ENCODE assay signal across 25 mouse cellular contexts in genomic region chr3:130682183-130682582, GRCm38 (mm10). TPM values are rescaled to one million over a fixed set of nuclear protein-coding genes. Genes with fewer than 3 reads are reported as not detected.
DNase-seq lines count a peak whose midpoint lies in the region; ATAC-seq and TF ChIP-seq lines count a peak whose summit lies in the region.
"Had no signal": no experiment of that assay in that cellular context is flagged by ENCODE, and none has a peak within 500 bp of the region (broad histone marks: within the 10 kb centered on the region; RNA-seq: fewer than 3 reads in every experiment).

No protein-coding gene starts in this region.

- intact Hi-C loops in gastrocnemius, postnatal 14 days (cut with DNase I; ENCODE audit: low total_unique reads), result no loop called here
- intact Hi-C loops in gastrocnemius, postnatal 36 days (cut with DNase I), result no loop called here

- no peak overlapping the region for H3K4me2 ChIP-seq in embryonic facial prominence, embryonic 14.5 days (ENCODE audit: low read depth, low read length)
- H3K4me2 ChIP-seq in hindbrain, postnatal 0 days (ENCODE audit: low read depth, low read length), result no peak overlapping the region
- H3K4me2 ChIP-seq in hindbrain, embryonic 14.5 days (replicated peaks), result no peak overlapping the region
- no peak overlapping the region for H3K4me2 ChIP-seq in midbrain, embryonic 16.5 days (ENCODE audit: low read length)
- H3K4me2 ChIP-seq: embryonic facial prominence, embryonic 13.5 days; heart, embryonic 11.5 days; heart, embryonic 15.5 days; intestine, embryonic 15.5 days had no signal

- H3K36me3 ChIP-seq in embryonic facial prominence, embryonic 14.5 days (ENCODE audit: control insufficient read depth, insufficient read depth, low read length), result no peaks in the 10 kb centered on the region
- no peaks in the 10 kb centered on the region for H3K36me3 ChIP-seq in embryonic facial prominence, embryonic 10.5 days (replicated peaks)
- H3K36me3 ChIP-seq in hindbrain, postnatal 0 days (ENCODE audit: insufficient read depth, low read length), result no peaks in the 10 kb centered on the region
- H3K36me3 ChIP-seq in hindbrain, embryonic 14.5 days (replicated peaks; ENCODE audit: control insufficient read depth, insufficient read depth), result no peaks in the 10 kb centered on the region
- no peaks in the 10 kb centered on the region for H3K36me3 ChIP-seq in midbrain, embryonic 16.5 days (ENCODE audit: control insufficient read depth, insufficient read depth, low read length)
- H3K36me3 ChIP-seq: embryonic facial prominence, embryonic 13.5 days; forebrain, embryonic 10.5 days; G1E; heart, embryonic 15.5 days; hindbrain, embryonic 10.5 days; intestine, embryonic 15.5 days had no signal

- H3K4me1 ChIP-seq in embryonic facial prominence, embryonic 14.5 days (ENCODE audit: control insufficient read depth, insufficient read depth, low read length), result no peaks in the 10 kb centered on the region
- H3K4me1 ChIP-seq in embryonic facial prominence, embryonic 10.5 days, result peaks cover 10% of the 10 kb centered on the region; the same call in 1 of the 2 replicates
- H3K4me1 ChIP-seq in hindbrain, postnatal 0 days (ENCODE audit: insufficient read depth, low read length), result no peaks in the 10 kb centered on the region
- no peaks in the 10 kb centered on the region for H3K4me1 ChIP-seq in hindbrain, embryonic 14.5 days (replicated peaks; ENCODE audit: control insufficient read depth, insufficient read depth, low read length)
- H3K4me1 ChIP-seq in midbrain, embryonic 16.5 days (ENCODE audit: control insufficient read depth, insufficient read depth, low read length), result no peaks in the 10 kb centered on the region
- H3K4me1 ChIP-seq: embryonic facial prominence, embryonic 13.5 days; heart, embryonic 15.5 days; intestine, embryonic 15.5 days had no signal

- no peak overlapping the region for H3K27ac ChIP-seq in embryonic facial prominence, embryonic 14.5 days (replicated peaks; ENCODE audit: low read depth, low read length)
- no peak overlapping the region for H3K27ac ChIP-seq in embryonic facial prominence, embryonic 10.5 days (replicated peaks)
- H3K27ac ChIP-seq in hindbrain, postnatal 0 days, result no peak overlapping the region
- H3K27ac ChIP-seq in hindbrain, embryonic 14.5 days, result no peak overlapping the region
- no peak overlapping the region for H3K27ac ChIP-seq in midbrain, embryonic 16.5 days (ENCODE audit: low read length)
- H3K27ac ChIP-seq: embryonic facial prominence, embryonic 13.5 days; forebrain, embryonic 10.5 days; gastrocnemius, adult 2 months; heart, embryonic 15.5 days; hindbrain, embryonic 10.5 days; intestine, embryonic 15.5 days had no signal

- ATAC-seq in embryonic facial prominence, embryonic 14.5 days (ENCODE audit: low read depth), result no peak
- ATAC-seq in hindbrain, postnatal 0 days, result peak; percentile 79; the same call in 1 of the 2 replicates
- no peak for ATAC-seq in hindbrain, embryonic 14.5 days (ENCODE audit: low FRiP score)
- ATAC-seq in midbrain, embryonic 16.5 days, result no peak
- ATAC-seq: CD4-positive, CD25-positive, alpha-beta regulatory T cell, adult 4 months; forebrain, embryonic 14.5 days; intestine, embryonic 15.5 days had no signal

- no peak overlapping the region for H3K4me3 ChIP-seq in embryonic facial prominence, embryonic 14.5 days (ENCODE audit: low read depth, low read length)
- H3K4me3 ChIP-seq in embryonic facial prominence, embryonic 10.5 days, result no peak overlapping the region
- H3K4me3 ChIP-seq in hindbrain, postnatal 0 days (ENCODE audit: low read length), result no peak overlapping the region
- H3K4me3 ChIP-seq in hindbrain, embryonic 14.5 days (replicated peaks; ENCODE audit: low read length), result no peak overlapping the region
- no peak overlapping the region for H3K4me3 ChIP-seq in midbrain, embryonic 16.5 days (ENCODE audit: low read depth, low read length)
- H3K4me3 ChIP-seq: embryonic facial prominence, embryonic 13.5 days; erythroblast, embryonic 14.5 days; forebrain, embryonic 10.5 days; gastrocnemius, adult 2 months; heart, embryonic 15.5 days; hindbrain, embryonic 10.5 days; intestine, embryonic 15.5 days had no signal

- DNase-seq in embryonic facial prominence, embryonic 14.5 days (ENCODE audit: low spot score), result peak; percentile 22
- no peak for DNase-seq in embryonic facial prominence, embryonic 10.5 days (ENCODE audit: low spot score)
- peak; percentile 25 for DNase-seq in gastrocnemius, postnatal 14 days
- DNase-seq in gastrocnemius, postnatal 36 days, result no peak
- no peak for DNase-seq in hindbrain, postnatal 0 days (ENCODE audit: low spot score)
- DNase-seq in hindbrain, embryonic 14.5 days (ENCODE audit: low spot score), result no peak
- DNase-seq: adrenal gland, adult 8-10 months; B cell, adult 2 months; cerebellum, adult 11-12 months; cerebellum, adult 9-10 months; cerebellum, postnatal 25 days; gastrocnemius, adult 2 months; heart, postnatal 14 days; kidney, adult 18-20 months had no signal

- no peak for TF ChIP-seq CTCF in hindbrain, postnatal 0 days (IDR thresholded peaks at IDR 0.05; ENCODE audit: low read depth)

- WGBS in embryonic facial prominence, embryonic 14.5 days, result 68% methylated on average over 9 of the region's 9 CpGs
- 87% methylated on average over 9 of the region's 9 CpGs for WGBS in embryonic facial prominence, embryonic 10.5 days
- WGBS in hindbrain, postnatal 0 days, result 72% methylated on average over 9 of the region's 9 CpGs
- whole genome bisulfite sequencing in hindbrain, embryonic 14.5 days, result 87% methylated on average over 9 of the region's 9 CpGs
- 88% methylated on average over 9 of the region's 9 CpGs for WGBS in midbrain, embryonic 16.5 days

- no peaks in the 10 kb centered on the region for H3K27me3 ChIP-seq in embryonic facial prominence, embryonic 14.5 days (replicated peaks; ENCODE audit: control insufficient read depth, insufficient read depth, low read length)
- H3K27me3 ChIP-seq in embryonic facial prominence, embryonic 10.5 days (replicated peaks; ENCODE audit: low read depth, poor library complexity, severe bottlenecking), result no peaks in the 10 kb centered on the region
- no peaks in the 10 kb centered on the region for H3K27me3 ChIP-seq in hindbrain, postnatal 0 days (ENCODE audit: insufficient read depth, low read length)
- no peaks in the 10 kb centered on the region for H3K27me3 ChIP-seq in hindbrain, embryonic 14.5 days (ENCODE audit: control insufficient read depth, insufficient read depth, low read length)
- no peaks in the 10 kb centered on the region for H3K27me3 ChIP-seq in midbrain, embryonic 16.5 days (ENCODE audit: control insufficient read depth, insufficient read depth, low read depth, low read length)
- H3K27me3 ChIP-seq: embryonic facial prominence, embryonic 13.5 days; heart, embryonic 15.5 days; intestine, embryonic 15.5 days had no signal

- H3K9me3 ChIP-seq in embryonic facial prominence, embryonic 14.5 days (ENCODE audit: control insufficient read depth, low read length), result no peaks in the 10 kb centered on the region
- no peaks in the 10 kb centered on the region for H3K9me3 ChIP-seq in embryonic facial prominence, embryonic 10.5 days
- H3K9me3 ChIP-seq in hindbrain, postnatal 0 days (ENCODE audit: low read length), result no peaks in the 10 kb centered on the region
- H3K9me3 ChIP-seq in hindbrain, embryonic 14.5 days (ENCODE audit: control insufficient read depth, low read length), result no peaks in the 10 kb centered on the region
- no peaks in the 10 kb centered on the region for H3K9me3 ChIP-seq in midbrain, embryonic 16.5 days (replicated peaks; ENCODE audit: control insufficient read depth, low read length, poor library complexity, severe bottlenecking)
- H3K9me3 ChIP-seq: embryonic facial prominence, embryonic 13.5 days; forebrain, embryonic 10.5 days; G1E; heart, embryonic 15.5 days; hindbrain, embryonic 10.5 days; intestine, embryonic 15.5 days had no signal

- no peak overlapping the region for H3K9ac ChIP-seq in embryonic facial prominence, embryonic 14.5 days (ENCODE audit: low read depth, low read length)
- H3K9ac ChIP-seq in hindbrain, postnatal 0 days (replicated peaks; ENCODE audit: low read length), result no peak overlapping the region
- H3K9ac ChIP-seq in hindbrain, embryonic 14.5 days, result no peak overlapping the region
- H3K9ac ChIP-seq in midbrain, embryonic 16.5 days (ENCODE audit: low read depth, low read length), result no peak overlapping the region
- H3K9ac ChIP-seq: embryonic facial prominence, embryonic 13.5 days; heart, embryonic 15.5 days; intestine, embryonic 15.5 days had no signal

RNA-seq across cellular contexts. Expression of gene Ostc, which starts 27.1 kb away (rescaled TPM):
- 454 and 459 TPM in 2 replicates for polyA plus RNA-seq in embryonic facial prominence, embryonic 14.5 days (2014; fragmentation: Nextera tagmentation; extraction: Ambion mirVana)
- 314 TPM in 2 replicates for polyA plus RNA-seq in embryonic facial prominence, embryonic 10.5 days (2016; fragmentation: Nextera tagmentation; extraction: Ambion mirVana)
- total RNA-seq in gastrocnemius, postnatal 14 days (2021), result 10 to 100 TPM; 40.6 to 54.5 TPM
- 10 to 100 TPM; 28.9 to 33.4 TPM for total RNA-seq in gastrocnemius, postnatal 36 days (2021)
- 96.4 and 102 TPM in 2 replicates for total RNA-seq in hindbrain, postnatal 0 days (2014; rRNA removed)
- polyA plus RNA-seq in hindbrain, postnatal 0 days (2015; fragmentation: Nextera tagmentation; extraction: Ambion mirVana), result 182 and 185 TPM in 2 replicates
- polyA plus RNA-seq in hindbrain, embryonic 14.5 days (2014; fragmentation: Nextera tagmentation; extraction: Ambion mirVana), result 221 and 231 TPM in 2 replicates
- 192 and 200 TPM in 2 replicates for polyA plus RNA-seq in midbrain, embryonic 16.5 days (2015; fragmentation: Nextera tagmentation; extraction: Ambion mirVana)

RNA-seq across cellular contexts. Expression of gene Rpl34, which starts 48.0 kb away (rescaled TPM):
- polyA plus RNA-seq in embryonic facial prominence, embryonic 14.5 days (2014; fragmentation: Nextera tagmentation; extraction: Ambion mirVana), result 1,104 and 1,207 TPM in 2 replicates
- 961 and 964 TPM in 2 replicates for polyA plus RNA-seq in embryonic facial prominence, embryonic 10.5 days (2016; fragmentation: Nextera tagmentation; extraction: Ambion mirVana)
- 100 to 1,000 TPM; 465 to 522 TPM for total RNA-seq in gastrocnemius, postnatal 14 days (2021)
- total RNA-seq in gastrocnemius, postnatal 36 days (2021), result 100 to 1,000 TPM; 274 to 330 TPM
- total RNA-seq in hindbrain, postnatal 0 days (2014; rRNA removed), result 572 and 622 TPM in 2 replicates
- 543 and 545 TPM in 2 replicates for polyA plus RNA-seq in hindbrain, postnatal 0 days (2015; fragmentation: Nextera tagmentation; extraction: Ambion mirVana)
- polyA plus RNA-seq in hindbrain, embryonic 14.5 days (2014; fragmentation: Nextera tagmentation; extraction: Ambion mirVana), result 544 and 662 TPM in 2 replicates
- polyA plus RNA-seq in midbrain, embryonic 16.5 days (2015; fragmentation: Nextera tagmentation; extraction: Ambion mirVana), result 459 and 464 TPM in 2 replicates

Comparison
In these comparisons a context has a peak if more than half of its experiments do, and no peak if none do; other contexts are left out.
1. DNase-seq: peak in embryonic facial prominence, embryonic 14.5 days (single experiment) and gastrocnemius, postnatal 14 days (single experiment); none in embryonic facial prominence, embryonic 10.5 days (single experiment), gastrocnemius, postnatal 36 days (0 of 2), hindbrain, postnatal 0 days (single experiment) and hindbrain, embryonic 14.5 days (single experiment).